Mouse (Mus musculus): ENCODE results near the gene Hoxd9. TPM values are rescaled to one million over a fixed set of nuclear protein-coding genes. Genes with fewer than 3 reads are reported as not detected.

The Hoxd9 gene
- polyA plus RNA-seq, 1 experiment = 0.31 TPM

GRCm38 (mm10) chr2:74668370-74669229, 28.9 kb upstream of the Hoxd9 start:
- Histone ChIP-seq H3K4me1 (replicated peaks; ENCODE audit: control insufficient read depth, insufficient read depth, low read length) (no peaks in the 10 kb centered on the region), H3K27ac (ENCODE audit: control insufficient read depth, insufficient read depth, low read length) (no peak overlapping the region), H3K36me3 (ENCODE audit: control insufficient read depth, insufficient read depth, low read length) (no peaks in the 10 kb centered on the region), H3K4me3 (ENCODE audit: control insufficient read depth, insufficient read depth, low read length) (no peak overlapping the region), H3K27me3 (ENCODE audit: control insufficient read depth, insufficient read depth, low read length) (peaks cover 28% of the 10 kb centered on the region)
- WGBS = 2% methylated on average over 71 of the region's 74 CpGs
- no peak for TF ChIP-seq CTCF (IDR thresholded peaks at IDR 0.05; ENCODE audit: borderline replicate concordance, control insufficient read depth, extremely low read depth, insufficient read depth, low read length, poor library complexity)
- no peak for TF ChIP-seq POLR2A (IDR thresholded peaks at IDR 0.05; ENCODE audit: control insufficient read depth, extremely low read depth, insufficient read depth, low read length, poor library complexity)
- no peak for DNase-seq

DNA sequence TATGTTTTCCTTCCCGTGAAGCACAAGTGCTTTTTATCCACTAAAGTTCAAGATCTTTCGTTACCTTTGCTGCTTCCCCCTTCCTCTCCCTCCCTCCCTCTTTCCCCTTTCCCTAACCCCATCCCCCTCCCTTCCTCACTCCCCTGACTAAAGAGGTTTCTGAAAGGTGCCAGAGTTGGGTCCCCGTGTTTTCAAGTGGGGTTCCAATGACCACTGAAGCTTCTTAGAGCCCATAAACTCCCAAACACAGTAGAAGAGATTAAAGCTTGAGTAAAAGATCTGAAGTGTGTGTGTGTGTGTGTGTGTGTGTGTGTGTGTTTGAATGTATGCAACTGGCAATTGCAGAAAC, 28.3 kb upstream of the Hoxd9 start:
- TF ChIP-seq POLR2A (IDR thresholded peaks at IDR 0.05; ENCODE audit: control insufficient read depth, extremely low read depth, insufficient read depth, low read length, poor library complexity) (no peak), CTCF (IDR thresholded peaks at IDR 0.05; ENCODE audit: borderline replicate concordance, control insufficient read depth, extremely low read depth, insufficient read depth, low read length, poor library complexity) (no peak)
- no peaks in the 10 kb centered on the region for H3K4me1 ChIP-seq (replicated peaks; ENCODE audit: control insufficient read depth, insufficient read depth, low read length)
- H3K27me3 ChIP-seq (ENCODE audit: control insufficient read depth, insufficient read depth, low read length) = peaks cover 34% of the 10 kb centered on the region
- H3K36me3 ChIP-seq (ENCODE audit: control insufficient read depth, insufficient read depth, low read length) = no peaks in the 10 kb centered on the region
- WGBS = 11% methylated on average over 3 of the region's 3 CpGs
- H3K4me3 ChIP-seq (ENCODE audit: control insufficient read depth, insufficient read depth, low read length) = no peak overlapping the region
- H3K27ac ChIP-seq (ENCODE audit: control insufficient read depth, insufficient read depth, low read length) = no peak overlapping the region
- no peak for DNase-seq

DNA sequence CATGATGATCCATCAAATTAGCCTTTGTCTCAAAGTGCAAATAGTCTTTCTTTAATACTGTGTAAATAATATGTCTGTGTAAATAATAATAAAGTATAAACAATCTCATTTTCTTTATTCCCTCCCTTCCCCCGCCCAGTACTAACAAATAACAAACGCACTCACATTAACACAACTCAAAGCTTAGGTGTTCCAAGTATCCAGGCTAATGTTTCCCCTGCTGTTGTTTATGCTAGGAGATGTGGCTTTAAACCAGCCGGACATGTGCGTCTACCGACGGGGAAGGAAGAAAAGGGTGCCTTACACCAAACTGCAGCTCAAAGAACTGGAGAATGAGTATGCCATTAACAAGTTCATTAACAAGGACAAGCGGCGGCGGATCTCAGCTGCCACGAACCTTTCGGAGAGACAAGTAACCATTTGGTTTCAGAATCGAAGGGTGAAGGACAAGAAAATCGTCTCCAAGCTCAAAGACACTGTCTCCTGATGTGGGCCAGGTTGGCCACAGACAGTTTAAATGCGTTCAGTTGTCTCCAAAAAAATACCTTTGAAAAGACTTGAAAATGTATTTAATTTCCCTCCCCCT, 27.8 kb upstream of the Hoxd9 start:
- DNase-seq = no peak
- Histone ChIP-seq H3K4me1 (replicated peaks; ENCODE audit: control insufficient read depth, insufficient read depth, low read length) (no peaks in the 10 kb centered on the region), H3K36me3 (ENCODE audit: control insufficient read depth, insufficient read depth, low read length) (no peaks in the 10 kb centered on the region), H3K4me3 (ENCODE audit: control insufficient read depth, insufficient read depth, low read length) (no peak overlapping the region), H3K27ac (ENCODE audit: control insufficient read depth, insufficient read depth, low read length) (no peak overlapping the region), H3K27me3 (ENCODE audit: control insufficient read depth, insufficient read depth, low read length) (peaks cover 32% of the 10 kb centered on the region)
- TF ChIP-seq CTCF (IDR thresholded peaks at IDR 0.05; ENCODE audit: borderline replicate concordance, control insufficient read depth, extremely low read depth, insufficient read depth, low read length, poor library complexity) = no peak
- no peak for TF ChIP-seq POLR2A (IDR thresholded peaks at IDR 0.05; ENCODE audit: control insufficient read depth, extremely low read depth, insufficient read depth, low read length, poor library complexity)
- 7% methylated on average over 14 of the region's 14 CpGs for WGBS

DNA sequence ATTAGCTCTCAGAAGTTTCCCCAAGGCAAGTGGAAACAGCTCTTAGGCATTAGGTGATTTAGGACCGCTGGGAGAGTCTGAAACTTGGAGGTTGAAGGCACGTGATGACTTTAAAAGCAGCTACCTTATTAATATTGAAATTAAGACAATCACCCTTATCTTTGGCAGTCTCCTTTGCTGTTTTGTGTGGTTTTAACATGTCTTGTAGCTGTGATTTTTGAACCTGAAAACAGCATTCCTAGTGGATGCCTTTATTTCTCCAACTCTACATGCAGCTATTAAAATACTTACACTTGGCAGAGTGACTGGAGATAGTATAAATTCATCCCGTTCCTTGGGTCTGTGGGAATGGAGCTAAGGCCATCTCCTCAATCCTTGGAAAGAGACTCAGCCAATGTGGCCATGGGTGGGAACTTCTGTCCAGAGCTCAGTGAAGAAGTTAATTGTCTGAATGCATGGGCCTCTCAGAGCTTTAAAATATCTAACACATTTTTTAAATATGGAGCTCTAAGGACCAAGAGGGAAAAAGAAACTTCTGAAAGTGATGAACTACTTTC, 26.8 kb upstream of the Hoxd9 start:
- peaks cover 38% of the 10 kb centered on the region for H3K27me3 ChIP-seq (ENCODE audit: control insufficient read depth, insufficient read depth, low read length)
- H3K4me3 ChIP-seq (ENCODE audit: control insufficient read depth, insufficient read depth, low read length) = no peak overlapping the region
- TF ChIP-seq CTCF (IDR thresholded peaks at IDR 0.05; ENCODE audit: borderline replicate concordance, control insufficient read depth, extremely low read depth, insufficient read depth, low read length, poor library complexity) = no peak
- no peak for TF ChIP-seq POLR2A (IDR thresholded peaks at IDR 0.05; ENCODE audit: control insufficient read depth, extremely low read depth, insufficient read depth, low read length, poor library complexity)
- H3K36me3 ChIP-seq (ENCODE audit: control insufficient read depth, insufficient read depth, low read length) = no peaks in the 10 kb centered on the region
- WGBS = 24% methylated on average over 3 of the region's 3 CpGs
- DNase-seq = no peak
- no peaks in the 10 kb centered on the region for H3K4me1 ChIP-seq (replicated peaks; ENCODE audit: control insufficient read depth, insufficient read depth, low read length)
- H3K27ac ChIP-seq (ENCODE audit: control insufficient read depth, insufficient read depth, low read length) = no peak overlapping the region

DNA sequence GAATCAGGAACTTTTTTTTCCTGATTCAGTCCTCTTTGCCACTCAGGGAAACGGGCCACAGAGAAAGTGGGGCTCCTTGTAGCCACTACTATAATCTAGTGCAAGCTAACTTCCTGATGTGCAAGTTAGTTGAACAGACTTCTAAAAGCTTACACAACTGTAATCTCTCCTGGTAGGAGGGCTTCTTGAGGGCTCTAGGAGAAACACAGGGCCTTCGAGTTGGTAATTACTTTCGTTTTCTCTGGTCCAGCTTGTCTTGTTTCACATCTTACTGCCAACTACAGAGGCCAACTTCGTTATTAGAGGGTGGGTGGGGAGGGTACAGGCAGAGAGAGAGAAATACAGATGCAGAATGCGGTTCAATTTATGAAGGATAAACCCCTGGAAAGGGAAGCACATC, 25.7 kb upstream of the Hoxd9 start:
- TF ChIP-seq CTCF (IDR thresholded peaks at IDR 0.05; ENCODE audit: borderline replicate concordance, control insufficient read depth, extremely low read depth, insufficient read depth, low read length, poor library complexity) (no peak), POLR2A (IDR thresholded peaks at IDR 0.05; ENCODE audit: control insufficient read depth, extremely low read depth, insufficient read depth, low read length, poor library complexity) (no peak)
- no peak overlapping the region for H3K4me3 ChIP-seq (ENCODE audit: control insufficient read depth, insufficient read depth, low read length)
- no peaks in the 10 kb centered on the region for H3K4me1 ChIP-seq (replicated peaks; ENCODE audit: control insufficient read depth, insufficient read depth, low read length)
- no peaks in the 10 kb centered on the region for H3K36me3 ChIP-seq (ENCODE audit: control insufficient read depth, insufficient read depth, low read length)
- WGBS = 31% methylated on average over 5 of the region's 5 CpGs
- DNase-seq = no peak
- peaks cover 43% of the 10 kb centered on the region for H3K27me3 ChIP-seq (ENCODE audit: control insufficient read depth, insufficient read depth, low read length)
- H3K27ac ChIP-seq (ENCODE audit: control insufficient read depth, insufficient read depth, low read length) = no peak overlapping the region

DNA sequence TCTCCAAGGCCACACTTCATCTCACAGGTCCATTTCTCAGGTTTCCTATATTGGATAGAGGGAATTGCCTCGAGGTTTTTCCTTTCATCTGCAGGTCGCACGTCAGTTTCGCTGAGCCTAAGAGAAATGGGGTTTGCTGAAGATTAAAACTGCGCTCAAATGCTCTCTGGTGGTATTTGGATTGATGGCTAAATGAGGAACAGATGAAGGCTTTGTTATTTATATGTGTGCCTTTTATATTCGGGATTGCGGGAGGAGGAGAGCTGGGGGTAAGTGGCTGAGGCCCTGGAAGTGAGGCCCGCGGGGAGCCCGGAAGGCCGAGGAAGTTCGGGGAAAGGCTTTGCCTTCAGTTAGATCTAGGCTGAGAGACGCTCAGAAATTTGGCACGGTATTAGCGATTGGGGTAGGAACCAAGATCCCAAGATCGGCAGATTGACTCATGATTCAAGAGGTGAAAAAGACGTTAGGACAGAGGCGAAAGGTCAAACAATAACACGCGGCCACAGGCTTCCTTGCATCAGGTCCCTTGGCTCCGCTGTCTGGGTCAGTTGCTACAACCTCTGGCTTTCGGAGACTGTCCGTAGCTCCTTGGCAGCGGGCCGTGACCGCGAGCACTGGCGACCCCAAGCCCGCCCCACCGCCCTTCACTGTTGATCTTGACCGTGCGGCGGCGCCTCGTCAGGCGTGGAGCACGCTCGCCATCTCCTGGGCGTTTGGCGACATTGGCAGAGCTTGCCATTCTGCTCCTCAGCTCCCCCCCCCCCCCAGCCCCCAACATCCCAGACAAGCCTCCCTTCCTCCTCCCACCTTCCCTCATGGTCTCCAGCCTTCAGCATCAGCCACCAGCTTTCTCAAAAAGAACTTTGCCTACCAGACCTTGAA, 24.8 kb upstream of the Hoxd9 start:
- Histone ChIP-seq H3K4me1 (replicated peaks; ENCODE audit: control insufficient read depth, insufficient read depth, low read length) (no peaks in the 10 kb centered on the region), H3K36me3 (ENCODE audit: control insufficient read depth, insufficient read depth, low read length) (no peaks in the 10 kb centered on the region), H3K4me3 (ENCODE audit: control insufficient read depth, insufficient read depth, low read length) (no peak overlapping the region), H3K27ac (ENCODE audit: control insufficient read depth, insufficient read depth, low read length) (no peak overlapping the region), H3K27me3 (ENCODE audit: control insufficient read depth, insufficient read depth, low read length) (peaks cover 40% of the 10 kb centered on the region)
- peak; percentile 30 for DNase-seq
- no peak for TF ChIP-seq POLR2A (IDR thresholded peaks at IDR 0.05; ENCODE audit: control insufficient read depth, extremely low read depth, insufficient read depth, low read length, poor library complexity)
- TF ChIP-seq CTCF (IDR thresholded peaks at IDR 0.05; ENCODE audit: borderline replicate concordance, control insufficient read depth, extremely low read depth, insufficient read depth, low read length, poor library complexity) = peak; percentile 62; the same call in 1 of the 2 replicates
- WGBS = 6% methylated on average over 40 of the region's 40 CpGs

Data from thymus, adult 2 months (tissue).